Mouse (Mus musculus): Measurements from ENCODE around the gene Zfp358.

- no peak for TF ChIP-seq ZC3H11A (IDR thresholded peaks at IDR 0.05; ENCODE audit: borderline replicate concordance, low read depth, low read length)
- TF ChIP-seq MAFK (IDR thresholded peaks at IDR 0.05; ENCODE audit: insufficient read depth, low read depth, low read length) = no peak
- no peak for TF ChIP-seq HCFC1 (IDR thresholded peaks at IDR 0.05; ENCODE audit: borderline replicate concordance, insufficient read depth, low read length)
- no peak for TF ChIP-seq CHD2 (IDR thresholded peaks at IDR 0.05; ENCODE audit: low read depth, low read length)
Observed at GRCm38 (mm10) chr8:3546511-3546910, 53.6 kb downstream of the Zfp358 start.
